Mouse (Mus musculus) forebrain, embryonic 10.5 days (tissue): ENCODE measurements around the gene Vps54. TPM values are rescaled to one million over a fixed set of nuclear protein-coding genes. Genes with fewer than 3 reads are reported as not detected.
A peak's percentile ranks its signal among the peaks of the same experiment; 100 is the strongest.
"Not testable (repeated sequence)": the region's sequence is repeated elsewhere in the genome, so short reads cannot be mapped to it uniquely, and the experiment has no call there.

Experiments
- DNase-seq: peaks from one replicate; pipeline ENCODE4 v3.0.0-alpha.2; 2017; ENCODE audit warnings: low spot score; ENCODE audit errors: extremely low spot score
- H3K27ac ChIP-seq: fragments of 300-500 bp; sonication (generic); 2 replicates; pipeline ENCODE4 v1.5.1; 2016; ENCODE audit warnings: mild to moderate bottlenecking
- H3K27me3 ChIP-seq: fragments of 300-500 bp; sonication (generic); 2 replicates; pipeline ENCODE4 v1.6.1; 2016; ENCODE audit warnings: mild to moderate bottlenecking; ENCODE audit not compliant: poor library complexity, severe bottlenecking
- H3K36me3 ChIP-seq: fragments of 300-500 bp; sonication (generic); replicated peaks from 2 replicates; pipeline ENCODE4 v1.6.1; 2016; ENCODE audit warnings: mild to moderate bottlenecking, moderate library complexity
- H3K4me1 ChIP-seq: fragments of 300-500 bp; sonication (generic); 2 replicates; pipeline ENCODE4 v1.6.1; 2016
- H3K4me3 ChIP-seq: fragments of 300-500 bp; sonication (generic); 2 replicates; pipeline ENCODE4 v1.5.1; 2016; ENCODE audit warnings: mild to moderate bottlenecking, moderate library complexity
- H3K9me3 ChIP-seq: fragments of 300-500 bp; sonication (generic); 2 replicates; pipeline ENCODE4 v1.6.1; 2016; ENCODE audit warnings: mild to moderate bottlenecking, moderate library complexity
- WGBS: fragments of 180-500 bp; shearing (Covaris S2); methylation state at CpG from one replicate; pipeline ENCODE4 v1.1.7; 2016; 5-methylcytosine and 5-hydroxymethylcytosine counted together
- polyA plus RNA-seq: library from polyadenylated mRNA; unstranded; fragments of >200 nt; fragmentation: Nextera tagmentation; extraction: Ambion mirVana; gene quantifications from 2 replicates; pipeline ENCODE4 v1.2.1, GENCODE M21; 2016

The Vps54 gene
- 11.2 and 12.3 TPM in 2 replicates for polyA plus RNA-seq

- Histone ChIP-seq H3K9me3 (no peaks in the 10 kb centered on the region), H3K27ac (peak within 1 kb of the TSS; percentile 99), H3K27me3 (no peaks in the 10 kb centered on the region), H3K4me3 (peak within 1 kb of the TSS; percentile 72), H3K36me3 (no peaks in the 10 kb centered on the region), H3K4me1 (peaks cover 19% of the 10 kb centered on the region)
- WGBS, result under 1% methylated on average over 81 of the region's 84 CpGs
- peak; percentile 58 for DNase-seq
Observed at GRCm38 (mm10) chr11:21239021-21239661, at the start of gene Vps54. TSS of gene Vps54 (plus strand) at chr11:21239281.

DNA sequence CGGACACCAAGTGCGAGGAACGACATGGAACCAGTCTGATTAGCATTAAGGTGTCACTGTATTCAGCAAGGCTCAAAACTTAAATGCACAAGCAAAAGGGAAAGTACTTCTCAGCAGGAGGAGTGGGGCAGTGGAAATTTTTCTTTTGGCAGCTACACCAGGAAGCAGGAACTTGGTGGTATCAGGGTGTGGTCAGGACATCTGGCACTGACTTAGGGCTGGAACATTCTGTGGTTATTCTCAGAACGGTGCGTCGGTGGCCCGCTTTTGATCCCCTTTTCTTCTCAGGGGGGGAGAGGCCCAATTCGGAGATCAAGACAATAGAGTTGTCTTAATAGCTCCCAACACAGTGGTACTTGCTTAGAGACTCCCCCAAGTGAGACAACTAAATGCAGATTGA lies 47.3 kb upstream of the Vps54 start:
- WGBS, result 99% methylated on average over 8 of the region's 8 CpGs
- H3K27me3 ChIP-seq, result not testable (repeated sequence)

DNA sequence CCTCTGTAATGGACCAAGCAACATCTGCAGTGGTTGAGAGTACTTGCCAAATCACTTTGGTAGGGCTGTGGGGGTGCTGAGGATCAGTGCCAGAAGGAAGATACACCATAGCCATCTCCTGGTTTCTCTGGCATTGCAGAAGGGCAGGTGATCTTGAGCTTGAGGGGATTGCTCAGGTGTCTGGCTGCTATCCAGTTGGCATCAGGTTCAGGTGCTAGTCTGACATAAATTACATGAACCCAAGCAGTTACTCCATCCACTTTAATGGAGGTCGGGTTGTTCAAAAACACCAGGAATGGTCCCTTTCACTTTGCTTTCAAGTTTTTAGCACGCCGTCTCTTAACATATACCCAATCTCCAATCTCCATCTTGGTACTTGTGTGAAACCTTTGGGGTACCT lies 44.2 kb upstream of the Vps54 start:
- no peak overlapping the region for H3K4me3 ChIP-seq
- no peaks in the 10 kb centered on the region for H3K4me1 ChIP-seq
- DNase-seq, result no peak

More for the DNA sequence above, 47.3 kb upstream of the Vps54 start:
- H3K4me3 ChIP-seq, H3K36me3 ChIP-seq, H3K27ac ChIP-seq, DNase-seq, H3K9me3 ChIP-seq, H3K4me1 ChIP-seq: not testable (repeated sequence)

DNA sequence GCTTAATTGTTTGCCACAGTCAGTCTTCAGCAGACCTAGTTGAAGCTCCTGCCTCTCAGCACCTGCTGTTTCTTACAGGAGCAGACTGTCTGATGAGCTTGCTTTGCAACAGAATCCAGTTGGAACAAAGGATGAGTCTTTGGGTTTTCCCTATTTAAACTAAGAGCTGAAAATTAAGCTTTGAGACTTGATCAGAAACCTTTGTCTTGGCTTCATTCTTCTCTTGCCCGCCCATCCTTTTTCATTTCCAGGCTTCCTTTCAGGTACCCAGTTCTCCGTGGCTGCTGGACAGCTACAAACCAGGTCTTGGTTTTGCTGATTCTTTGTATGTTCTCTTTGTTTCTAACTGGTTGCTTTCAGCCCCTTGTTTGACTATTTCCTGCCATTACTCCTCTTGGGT lies 30.0 kb upstream of the Vps54 start:
- no peak for DNase-seq
- no peaks in the 10 kb centered on the region for H3K36me3 ChIP-seq
- no peaks in the 10 kb centered on the region for H3K4me1 ChIP-seq
- 70% methylated on average over 2 of the region's 2 CpGs for WGBS
- no peak overlapping the region for H3K4me3 ChIP-seq
- peaks cover 13% of the 10 kb centered on the region for H3K9me3 ChIP-seq
- H3K27me3 ChIP-seq, result no peaks in the 10 kb centered on the region
- no peak overlapping the region for H3K27ac ChIP-seq

More for the DNA sequence above, 44.2 kb upstream of the Vps54 start:
- Histone ChIP-seq H3K27ac (no peak overlapping the region), H3K9me3 (peaks cover 9% of the 10 kb centered on the region; the same call in 1 of the 2 replicates), H3K27me3 (no peaks in the 10 kb centered on the region), H3K36me3 (no peaks in the 10 kb centered on the region)
- 92% methylated on average over 3 of the region's 3 CpGs for WGBS

- H3K36me3 ChIP-seq, DNase-seq, H3K4me1 ChIP-seq, H3K4me3 ChIP-seq, H3K27me3 ChIP-seq, H3K27ac ChIP-seq: not testable (repeated sequence)
- peaks cover 13% of the 10 kb centered on the region for H3K9me3 ChIP-seq
- WGBS, result 95% methylated on average over 9 of the region's 9 CpGs
Observed at GRCm38 (mm10) chr11:21209701-21210100, 29.4 kb upstream of the Vps54 start.

- DNase-seq, result no peak
- Histone ChIP-seq H3K4me3 (no peak overlapping the region), H3K4me1 (no peaks in the 10 kb centered on the region), H3K36me3 (no peaks in the 10 kb centered on the region), H3K27ac (no peak overlapping the region), H3K27me3 (no peaks in the 10 kb centered on the region), H3K9me3 (no peaks in the 10 kb centered on the region)
- WGBS, result 87% methylated on average over 3 of the region's 3 CpGs
Observed at GRCm38 (mm10) chr11:21217419-21217818, 21.7 kb upstream of the Vps54 start.

DNA sequence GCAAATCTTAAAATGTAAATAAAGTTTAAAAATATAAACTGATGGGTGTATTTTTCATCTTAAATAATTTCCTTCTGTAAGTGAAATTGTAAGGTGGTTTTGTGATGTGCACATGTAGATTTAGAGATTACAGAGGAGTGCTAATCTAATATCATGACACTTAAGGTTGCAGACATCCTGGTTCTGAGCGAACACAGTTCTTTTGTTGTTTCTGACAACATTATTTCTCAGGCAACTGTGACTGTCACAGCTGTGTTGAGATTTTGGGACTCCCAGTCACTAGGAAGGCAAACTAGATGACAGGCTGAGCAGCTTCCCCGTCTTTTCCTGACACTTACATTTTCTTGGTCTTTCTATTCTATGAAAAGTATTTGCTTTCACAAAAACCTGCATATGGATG lies 19.8 kb upstream of the Vps54 start:
- H3K4me1 ChIP-seq, result no peaks in the 10 kb centered on the region
- no peaks in the 10 kb centered on the region for H3K36me3 ChIP-seq
- H3K27me3 ChIP-seq, result no peaks in the 10 kb centered on the region
- H3K27ac ChIP-seq, result no peak overlapping the region
- 87% methylated on average over 2 of the region's 2 CpGs for WGBS
- no peak overlapping the region for H3K4me3 ChIP-seq
- H3K9me3 ChIP-seq, result no peaks in the 10 kb centered on the region
- no peak for DNase-seq

DNA sequence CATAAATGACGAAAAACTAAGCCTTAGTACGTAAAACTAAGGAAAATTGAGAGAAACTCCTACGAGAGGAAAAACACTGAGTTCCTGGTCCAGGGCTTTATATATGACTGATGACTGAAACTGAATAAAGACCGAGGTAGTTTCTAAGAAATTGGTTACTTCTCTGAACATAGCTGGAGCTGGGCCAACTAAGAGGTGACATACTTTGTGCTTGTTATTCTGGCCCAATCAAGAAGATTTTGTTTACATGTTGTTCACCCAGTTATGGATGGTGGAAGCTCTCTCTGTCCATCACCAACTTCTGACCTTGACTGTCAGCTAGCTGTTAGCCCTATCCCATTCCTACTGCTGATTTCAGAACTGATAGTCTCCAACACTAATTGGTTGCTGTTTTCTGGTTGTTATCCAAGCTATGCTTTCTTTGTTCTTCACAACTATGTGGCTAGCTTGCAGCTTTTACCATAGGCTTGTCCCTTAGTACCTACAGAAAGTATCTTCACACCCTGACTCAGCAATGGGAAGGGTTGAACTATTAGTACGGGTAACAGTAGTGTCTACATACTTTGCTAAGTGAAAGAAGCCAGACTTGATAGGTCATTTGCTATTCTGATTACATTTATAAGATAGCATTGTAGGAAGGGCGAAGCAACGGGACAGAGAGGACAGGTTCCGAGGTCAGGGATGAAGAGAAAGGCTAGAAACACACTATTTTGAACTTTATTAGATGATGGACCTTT lies 19.1 kb upstream of the Vps54 start:
- no peaks in the 10 kb centered on the region for H3K27me3 ChIP-seq
- H3K4me1 ChIP-seq, result no peaks in the 10 kb centered on the region
- no peak overlapping the region for H3K27ac ChIP-seq
- H3K9me3 ChIP-seq, result no peaks in the 10 kb centered on the region
- WGBS, result 91% methylated on average over 8 of the region's 8 CpGs
- no peaks in the 10 kb centered on the region for H3K36me3 ChIP-seq
- no peak for DNase-seq
- H3K4me3 ChIP-seq, result no peak overlapping the region

GRCm38 (mm10) chr11:21220754-21221153 lies 18.3 kb upstream of the Vps54 start:
- H3K4me1 ChIP-seq, result no peaks in the 10 kb centered on the region
- H3K9me3 ChIP-seq, result no peaks in the 10 kb centered on the region
- WGBS, result 79% methylated on average over 2 of the region's 2 CpGs
- DNase-seq, result no peak
- H3K27ac ChIP-seq, result no peak overlapping the region
- no peak overlapping the region for H3K4me3 ChIP-seq
- no peaks in the 10 kb centered on the region for H3K27me3 ChIP-seq
- H3K36me3 ChIP-seq, result no peaks in the 10 kb centered on the region

DNA sequence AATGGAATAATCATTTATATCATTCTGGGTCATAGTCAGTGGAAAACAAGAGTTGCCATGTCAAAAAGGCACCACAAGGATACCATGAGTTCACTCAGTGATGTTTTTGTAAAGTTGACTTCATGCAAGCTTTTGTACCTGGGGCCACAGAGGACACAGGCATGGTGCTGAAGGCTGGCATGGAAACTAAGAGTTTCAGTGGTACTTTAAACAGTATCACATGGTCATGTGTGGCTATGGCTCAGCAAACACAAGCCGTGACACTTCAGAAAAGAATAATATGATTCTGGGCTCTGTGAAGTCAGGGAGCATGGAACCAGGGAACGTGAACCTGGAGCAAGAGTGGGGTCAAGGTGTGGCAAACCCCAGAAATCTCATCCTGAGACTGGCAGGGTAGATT lies 17.7 kb upstream of the Vps54 start:
- Histone ChIP-seq H3K27ac (no peak overlapping the region), H3K27me3 (no peaks in the 10 kb centered on the region), H3K36me3 (no peaks in the 10 kb centered on the region), H3K4me3 (no peak overlapping the region), H3K9me3 (no peaks in the 10 kb centered on the region), H3K4me1 (no peaks in the 10 kb centered on the region)
- 86% methylated on average over 2 of the region's 2 CpGs for WGBS
- DNase-seq, result no peak

GRCm38 (mm10) chr11:21222606-21223207 lies 16.4 kb upstream of the Vps54 start:
- WGBS, result 92% methylated on average over 4 of the region's 4 CpGs
- DNase-seq, result no peak
- Histone ChIP-seq H3K4me3 (no peak overlapping the region), H3K27me3 (no peaks in the 10 kb centered on the region), H3K36me3 (no peaks in the 10 kb centered on the region), H3K9me3 (no peaks in the 10 kb centered on the region), H3K27ac (no peak overlapping the region), H3K4me1 (no peaks in the 10 kb centered on the region)

GRCm38 (mm10) chr11:21223539-21223938 lies 15.5 kb upstream of the Vps54 start:
- Histone ChIP-seq H3K4me3 (no peak overlapping the region), H3K4me1 (no peaks in the 10 kb centered on the region), H3K9me3 (no peaks in the 10 kb centered on the region), H3K27me3 (no peaks in the 10 kb centered on the region), H3K36me3 (no peaks in the 10 kb centered on the region), H3K27ac (no peak overlapping the region)
- DNase-seq, result no peak
- WGBS, result 97% methylated on average over 3 of the region's 3 CpGs

DNA sequence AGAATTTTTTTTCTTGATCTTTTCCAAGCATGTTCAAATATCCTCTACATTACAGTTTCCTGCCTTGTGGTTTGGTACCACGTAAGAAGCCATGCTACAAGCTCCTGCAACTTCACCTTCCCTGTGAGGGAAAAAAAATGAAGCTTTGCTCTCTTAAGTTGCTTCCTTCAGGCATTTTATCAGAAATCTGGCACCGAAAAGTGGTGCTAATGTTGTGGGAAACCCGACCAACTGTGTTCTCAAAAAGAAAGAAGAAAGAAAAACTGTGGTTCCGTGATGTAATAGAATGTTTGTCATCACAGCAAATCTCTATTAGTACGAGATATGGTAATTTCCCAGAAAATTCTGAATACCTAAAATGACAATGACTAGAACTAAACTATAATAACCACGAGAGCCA lies 15.0 kb upstream of the Vps54 start:
- WGBS, result 88% methylated on average over 6 of the region's 6 CpGs

More for the DNA sequence above, 15.0 kb upstream of the Vps54 start:
- Histone ChIP-seq H3K27ac (no peak overlapping the region), H3K9me3 (no peaks in the 10 kb centered on the region), H3K36me3 (no peaks in the 10 kb centered on the region), H3K4me1 (no peaks in the 10 kb centered on the region), H3K27me3 (no peaks in the 10 kb centered on the region), H3K4me3 (no peak overlapping the region)
- DNase-seq, result no peak
